Mouse (Mus musculus): ENCODE measurements around the gene Ccr10.
"Not testable (repeated sequence)": the region's sequence is repeated elsewhere in the genome, so short reads cannot be mapped to it uniquely, and the experiment has no call there.

Gene Ccr10

DNA sequence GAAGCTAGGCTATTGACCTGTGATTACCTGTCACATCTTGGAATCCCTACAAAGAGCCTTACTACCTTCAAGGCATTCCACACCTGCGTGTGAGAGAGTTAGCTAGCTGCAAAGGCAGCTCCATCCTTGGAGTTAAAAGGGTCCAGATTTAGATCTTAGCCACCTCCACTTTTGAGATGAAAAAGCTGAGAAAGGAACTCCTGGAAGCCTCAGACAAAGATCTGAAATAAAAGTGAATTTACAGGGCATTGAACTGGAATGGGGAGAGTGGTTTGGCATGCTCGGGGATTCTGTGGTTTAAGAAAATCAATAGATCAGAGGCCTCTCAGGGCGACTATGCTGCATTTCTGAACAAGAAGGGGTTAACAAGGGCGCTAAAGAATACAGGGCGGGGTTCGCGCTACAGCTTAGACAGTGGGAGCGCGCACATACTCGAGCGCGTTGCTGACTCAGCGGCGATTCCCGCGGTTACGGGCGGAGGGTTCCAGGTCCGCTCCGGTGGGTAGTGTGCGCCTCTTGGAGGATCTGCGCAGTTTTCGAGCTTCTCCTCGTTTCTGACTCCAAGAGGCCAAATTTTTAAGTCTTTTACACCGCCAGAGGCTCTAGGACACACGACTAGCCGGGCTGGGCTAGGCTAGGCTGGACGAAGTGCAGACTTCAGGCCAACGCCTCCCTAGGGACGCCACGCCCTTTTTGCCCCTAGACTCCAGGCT lies 3.4 kb downstream of the Ccr10 start:
- no peak for DNase-seq (ENCODE audit: low spot score)

DNA sequence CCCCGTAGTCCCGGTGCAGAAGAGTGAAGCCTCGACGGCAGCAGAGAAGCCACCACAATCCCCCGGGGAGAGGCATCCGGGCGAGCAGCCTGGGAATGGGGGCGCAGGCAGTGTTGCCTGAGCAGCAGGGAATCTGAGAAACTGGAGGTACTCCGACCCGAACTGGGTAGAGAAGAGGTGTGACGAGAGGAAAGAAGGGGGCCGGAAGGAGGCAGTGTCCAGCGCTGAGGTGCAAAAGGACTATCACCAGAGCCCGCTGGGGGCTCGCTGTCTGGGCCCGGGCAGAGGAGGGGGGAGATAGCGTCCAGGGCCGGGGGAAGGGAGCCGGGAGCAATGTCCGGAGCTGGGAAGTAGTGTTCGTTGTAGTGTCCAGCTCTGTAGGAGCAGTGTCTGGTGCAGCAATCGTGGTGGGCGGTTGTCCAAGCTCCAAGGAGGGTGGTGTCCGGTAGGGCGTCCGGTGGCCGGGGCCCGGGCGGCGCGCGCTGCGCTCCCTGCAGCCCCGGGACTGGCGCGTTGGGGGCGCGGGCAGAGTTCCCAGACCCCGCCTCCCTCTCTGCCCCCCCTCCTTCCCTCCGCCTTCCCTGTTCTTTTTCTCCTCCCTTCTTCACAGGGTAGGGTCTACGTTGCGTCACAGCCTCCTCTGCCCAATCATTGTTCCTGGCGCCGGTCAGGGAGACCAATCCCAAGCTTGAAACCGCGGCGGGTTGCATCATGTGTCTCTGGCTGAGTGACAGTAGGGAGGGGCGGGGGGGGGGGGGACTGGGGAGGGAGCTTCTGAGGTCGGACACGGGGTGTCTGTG lies 4.2 kb downstream of the Ccr10 start, which contains the start of gene Plekhh3:
Gene Plekhh3, minus strand, starts transcription at position 541 of the 800 bp plus-strand sequence.
- DNase-seq (ENCODE audit: low spot score): no peak

DNA sequence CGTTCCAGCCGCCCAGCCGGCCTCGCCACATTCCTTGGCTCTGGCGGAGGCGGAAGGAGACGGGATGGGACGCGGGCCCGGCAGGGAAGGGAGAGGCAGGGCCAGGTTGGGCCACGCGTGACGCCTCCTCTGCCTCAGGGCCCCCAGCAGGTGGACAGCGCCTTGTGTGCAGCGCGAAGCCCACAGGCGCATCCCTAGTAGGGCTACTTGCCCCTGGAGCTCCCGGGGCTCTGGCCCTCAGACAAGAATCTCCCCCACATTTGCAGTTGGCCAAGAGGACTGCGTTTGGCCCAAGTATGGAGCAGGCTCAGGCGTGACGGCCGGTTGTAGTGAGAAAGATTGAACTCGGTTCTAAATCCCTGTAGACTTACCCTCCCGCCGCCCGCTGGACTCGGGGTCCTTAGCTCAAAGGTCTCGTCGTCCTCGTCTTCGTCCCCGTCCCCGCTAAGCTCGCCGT lies 4.9 kb downstream of the Ccr10 start, which contains the start of gene Cntnap1:
Gene Cntnap1, plus strand, starts transcription at position 170 of the 457 bp plus-strand sequence.
- no peak for DNase-seq (ENCODE audit: low spot score)

DNA sequence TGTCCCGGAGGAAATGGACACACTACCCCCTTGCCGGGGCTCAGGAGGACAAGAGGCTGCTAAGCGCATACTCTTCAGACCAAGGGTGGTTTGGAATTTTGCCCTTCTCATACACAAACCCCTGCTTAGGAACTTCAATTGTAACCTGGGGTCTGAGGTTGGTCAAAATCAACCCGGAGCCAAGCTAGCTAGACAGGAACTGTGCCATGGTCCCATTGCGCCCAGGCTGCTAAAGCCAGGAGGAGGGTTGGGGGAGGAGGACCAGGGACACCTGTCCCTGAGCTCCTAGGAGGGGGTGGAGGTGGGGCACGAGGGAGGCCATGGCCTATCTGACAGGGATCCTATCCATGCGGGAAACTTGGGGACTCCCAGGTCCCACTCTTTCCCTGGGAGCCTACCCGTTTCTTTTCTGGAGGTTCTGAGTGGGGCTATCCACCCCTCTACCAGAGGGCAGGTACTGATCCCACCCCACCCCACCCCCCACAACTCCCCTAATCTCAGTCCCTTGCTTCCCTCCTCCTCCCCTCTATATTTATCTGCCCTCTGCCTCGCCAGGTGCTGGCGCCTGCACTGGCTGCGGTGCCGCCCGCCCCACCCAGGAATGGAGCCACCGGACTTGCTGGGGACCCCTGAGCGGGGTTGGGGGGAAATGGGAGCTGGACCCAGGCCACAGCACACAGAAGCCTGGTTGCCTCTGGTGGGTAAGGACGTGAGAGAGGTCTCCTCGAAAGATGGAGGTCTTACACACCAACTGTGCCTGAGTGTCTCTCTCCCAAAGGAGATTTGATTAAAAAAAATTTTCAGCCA lies 5.7 kb downstream of the Ccr10 start:
- DNase-seq (ENCODE audit: low spot score): no peak

DNA sequence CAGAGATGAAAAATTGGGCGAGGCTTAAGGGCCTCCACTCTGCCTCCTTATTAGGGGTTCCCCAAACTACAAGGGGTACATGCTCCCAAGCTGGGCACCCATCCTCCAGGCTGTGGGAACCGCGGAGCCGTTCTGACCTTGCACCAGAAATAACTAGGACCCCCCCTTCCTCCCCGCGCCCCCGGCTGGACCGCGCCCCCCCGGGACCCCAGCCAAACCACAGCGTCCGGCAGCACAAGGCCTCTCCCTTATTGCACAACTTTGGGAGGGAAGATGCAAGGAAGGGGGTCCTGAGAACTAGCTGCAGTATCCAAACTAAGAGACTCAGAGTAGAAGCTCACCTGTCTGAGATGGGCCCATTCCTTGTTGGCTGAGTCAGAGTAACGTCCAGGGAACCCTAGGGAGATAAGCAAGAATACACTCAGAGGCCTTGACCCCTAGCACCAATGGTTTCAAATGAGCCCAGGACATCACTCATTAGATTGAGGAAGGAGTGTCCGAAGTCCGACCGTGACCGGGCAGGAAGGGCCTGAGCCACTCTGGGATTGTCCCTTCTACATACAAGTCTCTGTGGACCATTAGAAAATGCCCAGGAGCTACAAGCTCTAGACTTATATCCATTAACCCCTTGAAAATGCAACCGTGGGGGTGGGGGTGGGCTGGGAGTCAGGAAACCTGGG lies 6.8 kb downstream of the Ccr10 start:
- no peak for DNase-seq (ENCODE audit: low spot score)

GRCm38 (mm10) chr11:101167963-101168300 lies 7.3 kb downstream of the Ccr10 start:
- no peak for DNase-seq (ENCODE audit: low spot score)

DNA sequence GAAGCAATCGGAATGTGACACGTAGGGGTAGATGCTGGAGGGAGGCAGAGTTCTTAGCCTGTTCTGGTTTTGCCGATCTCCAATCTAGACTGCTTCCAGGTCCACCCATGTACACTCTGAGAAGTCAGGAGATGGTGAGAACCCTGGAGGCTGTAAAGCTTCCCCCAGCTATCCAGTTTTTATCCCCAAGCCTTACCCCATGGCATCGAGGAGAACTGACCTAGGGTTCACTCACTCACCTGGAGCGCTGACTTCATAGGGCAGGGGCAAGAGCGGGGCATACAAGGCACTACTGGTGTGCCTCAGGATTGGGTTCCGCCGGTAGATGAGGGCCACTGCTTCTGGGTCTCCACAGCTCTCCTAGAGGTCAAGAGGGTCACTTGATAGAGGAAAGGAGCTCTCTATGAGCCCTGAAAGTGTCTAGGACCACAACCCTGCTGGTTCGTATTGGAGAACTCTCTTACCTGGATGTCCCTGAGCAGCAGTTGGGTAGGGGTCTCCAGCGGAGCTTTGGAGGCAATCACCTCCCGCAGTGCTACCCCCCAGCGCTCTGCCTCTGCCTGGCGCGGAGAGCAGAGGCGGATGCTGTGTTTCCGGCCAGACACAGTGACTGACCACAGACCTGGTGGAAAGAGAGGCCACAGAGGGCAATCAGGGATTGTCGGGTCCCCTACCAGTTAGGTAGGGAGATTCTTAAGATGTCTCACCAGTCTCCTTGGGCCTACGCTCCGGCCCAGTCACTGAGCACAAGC lies 7.9 kb downstream of the Ccr10 start:
- no peak for DNase-seq (ENCODE audit: low spot score)

GRCm38 (mm10) chr11:101166357-101166756 lies 8.9 kb downstream of the Ccr10 start:
- DNase-seq (ENCODE audit: low spot score): no peak

DNA sequence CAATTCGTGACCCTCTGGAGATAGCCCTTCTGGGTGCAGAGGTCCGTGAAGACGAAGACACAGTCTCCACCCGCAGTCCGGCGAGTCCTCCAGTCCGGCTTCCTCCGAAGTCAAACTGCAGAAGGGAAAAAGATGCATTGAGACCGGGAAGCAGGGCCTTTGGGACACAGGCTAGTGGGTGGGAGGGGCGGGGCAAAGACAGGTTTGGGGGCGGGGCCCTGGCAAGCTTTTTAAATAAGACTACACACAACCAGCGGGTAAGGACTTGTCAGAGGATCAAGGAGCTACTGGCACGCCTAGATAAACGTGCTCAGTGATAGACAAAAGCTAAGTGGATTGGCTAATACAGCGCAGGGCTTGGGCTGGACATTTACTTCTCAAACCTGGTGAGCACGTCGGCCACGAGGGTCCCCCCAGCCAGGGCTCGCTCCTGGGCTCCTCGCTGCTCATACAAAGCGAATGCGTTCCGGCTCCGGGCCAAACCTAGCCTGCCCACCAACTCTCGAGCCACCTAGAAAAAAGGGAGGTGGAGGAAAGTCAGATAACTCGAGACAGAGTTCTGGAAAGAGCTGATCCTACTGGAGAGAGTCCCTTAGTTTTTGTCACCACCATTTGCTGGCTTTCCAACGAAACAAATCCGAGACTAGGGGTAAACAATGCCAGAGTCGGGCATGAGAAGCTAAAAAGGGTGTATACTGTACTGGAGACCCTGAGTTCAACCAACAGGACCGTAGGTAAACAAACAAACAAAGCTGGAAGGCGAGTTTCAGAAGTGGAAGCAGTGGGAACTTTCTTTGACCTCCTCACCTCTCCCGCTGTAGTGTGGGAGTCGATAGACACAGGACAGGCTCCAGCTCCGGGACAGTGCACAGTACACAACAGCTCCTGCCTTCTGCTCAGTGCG lies 10.3 kb downstream of the Ccr10 start:
- DNase-seq (ENCODE audit: low spot score): no peak

GRCm38 (mm10) chr11:101164351-101164665 lies 10.9 kb downstream of the Ccr10 start:
- no peak for DNase-seq (ENCODE audit: low spot score)

GRCm38 (mm10) chr11:101163476-101164350 lies 11.5 kb downstream of the Ccr10 start:
- DNase-seq (ENCODE audit: low spot score): no peak

- DNase-seq (ENCODE audit: low spot score): no peak
These were observed 12.5 kb downstream of the Ccr10 start for GRCm38 (mm10) chr11:101162772-101163171.

- no peak for DNase-seq (ENCODE audit: low spot score)
These were observed 12.9 kb downstream of the Ccr10 start for GRCm38 (mm10) chr11:101162301-101162700.

- no peak for DNase-seq (ENCODE audit: low spot score)
These were observed 13.7 kb downstream of the Ccr10 start for GRCm38 (mm10) chr11:101161551-101161950.

DNA sequence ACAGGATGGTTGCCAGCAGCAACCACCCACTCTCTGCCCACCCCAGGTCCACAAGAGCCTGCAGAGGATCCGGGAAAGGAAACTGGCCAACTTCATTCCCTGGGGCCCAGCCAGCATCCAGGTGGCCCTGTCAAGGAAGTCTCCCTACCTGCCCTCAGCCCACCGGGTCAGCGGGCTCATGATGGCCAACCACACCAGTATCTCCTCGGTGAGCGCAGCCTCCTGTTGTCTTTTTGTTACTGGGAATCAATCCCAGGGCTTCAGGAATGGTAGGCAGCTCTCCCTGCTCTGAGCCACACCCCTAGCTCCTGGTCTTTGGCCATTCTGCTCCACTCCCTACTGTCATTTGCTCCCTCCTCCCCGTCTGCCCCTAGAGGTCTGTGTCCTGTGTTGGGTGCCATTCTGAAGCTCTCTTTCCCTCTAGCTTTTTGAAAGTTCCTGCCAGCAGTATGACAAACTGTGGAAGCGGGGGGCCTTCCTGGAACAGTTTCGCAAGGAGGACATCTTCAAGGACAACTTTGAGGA lies 14.2 kb downstream of the Ccr10 start:
- DNase-seq (ENCODE audit: low spot score): not testable (repeated sequence)

GRCm38 (mm10) chr11:101160151-101160550 lies 15.1 kb downstream of the Ccr10 start:
- DNase-seq (ENCODE audit: low spot score): not testable (repeated sequence)

DNA sequence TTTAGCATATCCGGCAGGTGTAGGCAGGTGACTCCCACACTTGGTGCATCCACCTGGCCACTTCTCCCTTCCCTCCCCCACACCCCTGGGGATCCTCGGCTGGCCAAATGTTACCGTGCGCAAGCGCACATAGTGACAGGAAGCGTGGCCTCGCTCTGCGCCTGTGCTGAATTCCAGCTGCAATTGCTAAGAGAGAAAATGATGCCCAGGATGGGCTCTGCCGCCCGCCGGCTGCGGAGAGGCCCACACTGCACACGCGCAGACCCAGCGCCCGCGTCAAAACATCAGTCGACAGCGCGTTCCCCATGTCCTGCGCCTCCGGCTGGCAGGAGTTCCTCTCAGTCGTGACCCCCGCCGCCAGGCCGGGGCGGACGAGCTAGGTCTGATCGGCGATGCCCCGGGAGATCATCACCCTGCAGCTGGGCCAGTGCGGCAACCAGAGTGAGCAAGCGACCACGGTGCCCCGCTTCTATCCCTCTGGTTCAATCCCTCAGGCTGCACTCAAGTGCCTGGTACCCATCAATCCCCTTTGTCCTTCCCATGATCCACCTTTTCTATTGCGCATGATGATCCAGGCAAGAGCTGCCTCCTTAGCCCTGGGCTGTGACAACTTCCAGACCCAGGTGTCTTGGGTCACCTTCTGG lies 19.4 kb downstream of the Ccr10 start, which contains the start of gene Tubg2:
Gene Tubg2, plus strand, starts transcription at position 180 of the 644 bp plus-strand sequence.
- peak; percentile 33 for DNase-seq (ENCODE audit: low spot score)

- DNase-seq (ENCODE audit: low spot score): no peak
These were observed 20.1 kb downstream of the Ccr10 start for GRCm38 (mm10) chr11:101155151-101155550.

Measured in spleen, adult 12 weeks (tissue).